Mouse (Mus musculus) stomach, embryonic 15.5 days (tissue): Measurements from ENCODE around the gene Rab3a. TPM values are rescaled to one million over a fixed set of nuclear protein-coding genes. Genes with fewer than 3 reads are reported as not detected.

ENCODE experiments used
- ATAC-seq: fragments of 200-750 bp; cut with Nextera tagmentation; 2 replicates; pipeline ENCODE4 v1.8.0; 2017; ENCODE audit warnings: low read depth, moderate number of reproducible peaks, moderate TSS enrichment; ENCODE audit not compliant: insufficient read depth, low FRiP score
- H3K27ac ChIP-seq: fragments of 300-500 bp; sonication (generic); 2 replicates; pipeline ENCODE4 v1.5.1; 2015; ENCODE audit warnings: mild to moderate bottlenecking, inconsistent platforms
- H3K27me3 ChIP-seq: fragments of 300-500 bp; sonication (generic); replicated peaks from 2 replicates; pipeline ENCODE4 v1.6.1; 2015; ENCODE audit warnings: inconsistent platforms
- H3K36me3 ChIP-seq: fragments of 300-500 bp; sonication (generic); 2 replicates; pipeline ENCODE4 v1.6.1; 2015; ENCODE audit warnings: inconsistent platforms
- H3K4me1 ChIP-seq: fragments of 300-500 bp; sonication (generic); 2 replicates; pipeline ENCODE4 v1.6.1; 2015; ENCODE audit warnings: inconsistent platforms
- H3K4me2 ChIP-seq: fragments of 300-500 bp; sonication (generic); 2 replicates; pipeline ENCODE4 v1.6.1; 2015; ENCODE audit warnings: mild to moderate bottlenecking, inconsistent platforms
- H3K4me3 ChIP-seq: fragments of 300-500 bp; sonication (generic); replicated peaks from 2 replicates; pipeline ENCODE4 v1.5.1; 2015; ENCODE audit warnings: inconsistent platforms
- H3K9ac ChIP-seq: fragments of 300-500 bp; sonication (generic); 2 replicates; pipeline ENCODE4 v1.6.1; 2015; ENCODE audit warnings: inconsistent platforms
- H3K9me3 ChIP-seq: fragments of 300-500 bp; sonication (generic); 2 replicates; pipeline ENCODE4 v1.6.1; 2016; ENCODE audit warnings: inconsistent platforms
- WGBS: fragments of 180-500 bp; shearing (Covaris S2); methylation state at CpG from one replicate; pipeline ENCODE4 v1.1.7; 2015; 5-methylcytosine and 5-hydroxymethylcytosine counted together
- polyA plus RNA-seq: library from polyadenylated mRNA; unstranded; fragments of >200 nt; fragmentation: Nextera tagmentation; extraction: Ambion mirVana; gene quantifications from 2 replicates; pipeline ENCODE4 v1.2.1, GENCODE M21; 2015

Gene Rab3a
- polyA plus RNA-seq, 1 experiment from 2014 or later, result 20.9 TPM

GRCm38 (mm10) chr8:70721601-70722000, 32.9 kb upstream of the Rab3a start:
- no peak overlapping the region for H3K9ac ChIP-seq
- H3K9me3 ChIP-seq, result no peaks in the 10 kb centered on the region
- H3K27me3 ChIP-seq, result 0 out of 2 replicates have a peak, but pooled peaks cover 7% of the 10 kb centered on the region
- no peak overlapping the region for H3K4me3 ChIP-seq
- H3K4me1 ChIP-seq, result no peaks in the 10 kb centered on the region; the same call in 1 of the 2 replicates
- no peak for ATAC-seq
- no peak overlapping the region for H3K4me2 ChIP-seq
- 85% methylated on average over 8 of the region's 8 CpGs for WGBS
- no peak overlapping the region for H3K27ac ChIP-seq
- no peaks in the 10 kb centered on the region for H3K36me3 ChIP-seq

- Histone ChIP-seq H3K4me2 (no peak within 1 kb of the TSS), H3K27ac (no peak within 1 kb of the TSS), H3K27me3 (0 out of 2 replicates have a peak, but pooled peaks cover 5% of the 10 kb centered on the region), H3K4me1 (no peaks in the 10 kb centered on the region; the same call in 1 of the 2 replicates), H3K9me3 (no peaks in the 10 kb centered on the region), H3K9ac (no peak within 1 kb of the TSS), H3K4me3 (no peak within 1 kb of the TSS), H3K36me3 (no peaks in the 10 kb centered on the region)
- WGBS, result 49% methylated on average over 7 of the region's 7 CpGs
- ATAC-seq, result peak; percentile 43; the same call in 1 of the 2 replicates
Measured at GRCm38 (mm10) chr8:70723486-70724210, 30.8 kb upstream of the Rab3a start, which contains the start of gene Pde4c. Pde4c (plus strand) TSS chr8:70723720.

DNA sequence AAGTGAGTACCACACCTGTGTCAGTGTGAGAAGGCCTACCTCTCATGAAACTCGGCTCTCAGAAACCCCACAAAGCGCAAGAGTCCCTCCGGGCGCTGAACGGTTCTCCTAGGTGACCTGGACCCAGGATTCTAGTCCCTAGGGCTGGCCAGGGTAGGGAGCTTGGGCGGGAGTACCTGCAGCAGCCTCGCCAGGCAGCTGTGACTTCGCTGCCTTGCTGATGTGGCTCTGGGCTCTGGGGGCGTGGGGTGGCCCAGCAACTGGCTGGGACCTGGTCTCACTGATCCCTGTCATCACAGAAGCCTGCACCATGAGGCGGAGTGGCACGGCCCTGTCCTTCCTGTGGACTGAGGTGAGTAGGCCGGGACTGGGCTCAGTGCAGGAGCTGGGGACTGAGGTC, 30.3 kb upstream of the Rab3a start:
- Histone ChIP-seq H3K4me3 (no peak overlapping the region), H3K9ac (no peak overlapping the region), H3K4me1 (no peaks in the 10 kb centered on the region; the same call in 1 of the 2 replicates), H3K4me2 (no peak overlapping the region), H3K36me3 (no peaks in the 10 kb centered on the region), H3K27ac (no peak overlapping the region), H3K9me3 (no peaks in the 10 kb centered on the region), H3K27me3 (peaks cover 9% of the 10 kb centered on the region; the same call in 1 of the 2 replicates)
- 62% methylated on average over 12 of the region's 12 CpGs for WGBS
- ATAC-seq, result no peak

DNA sequence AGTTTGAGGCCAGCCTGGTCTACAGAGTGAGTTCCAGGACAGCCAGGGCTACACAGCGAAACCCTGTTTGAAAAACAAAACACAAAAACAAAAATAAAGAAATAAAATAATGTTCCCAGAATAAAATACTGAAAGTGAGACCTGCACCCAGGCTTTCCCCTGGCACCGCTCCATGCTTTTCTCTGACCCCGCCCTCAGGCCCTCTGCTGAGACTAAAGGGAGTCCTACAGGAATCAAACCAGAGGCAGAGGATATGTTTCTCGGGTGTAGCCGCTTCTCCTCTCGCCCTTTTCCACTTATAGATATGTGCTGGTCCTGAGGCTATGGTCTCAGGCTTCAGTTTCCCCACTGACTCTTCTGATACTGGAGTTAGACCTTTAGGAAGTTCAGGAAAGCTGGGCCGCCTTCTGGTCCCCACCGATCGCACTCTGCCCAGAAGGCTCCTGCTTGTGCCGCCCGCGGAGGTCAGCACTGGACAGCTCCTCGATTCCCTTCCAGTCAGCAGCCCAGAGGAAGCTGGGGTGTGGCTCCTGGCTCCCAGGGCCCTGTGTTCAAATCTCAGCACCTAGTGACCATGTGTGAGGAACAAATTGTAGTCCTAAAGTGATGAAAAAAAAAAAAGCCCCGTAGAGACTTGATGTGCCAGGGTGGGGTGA, 28.6 kb upstream of the Rab3a start:
- WGBS, result 29% methylated on average over 14 of the region's 14 CpGs
- no peak overlapping the region for H3K27ac ChIP-seq
- ATAC-seq, result no peak
- peaks cover 2% of the 10 kb centered on the region; the same call in 1 of the 2 replicates for H3K4me1 ChIP-seq
- H3K9me3 ChIP-seq, result no peaks in the 10 kb centered on the region
- peaks cover 21% of the 10 kb centered on the region; the same call in 1 of the 2 replicates for H3K27me3 ChIP-seq
- no peak overlapping the region for H3K4me3 ChIP-seq
- H3K9ac ChIP-seq, result no peak overlapping the region
- no peak overlapping the region for H3K4me2 ChIP-seq
- H3K36me3 ChIP-seq, result no peaks in the 10 kb centered on the region

GRCm38 (mm10) chr8:70726721-70727120, 27.8 kb upstream of the Rab3a start:
- H3K27ac ChIP-seq, result no peak overlapping the region
- peaks cover 24% of the 10 kb centered on the region; the same call in 1 of the 2 replicates for H3K27me3 ChIP-seq
- no peak overlapping the region for H3K4me3 ChIP-seq
- H3K4me2 ChIP-seq, result no peak overlapping the region
- peaks cover 2% of the 10 kb centered on the region; the same call in 1 of the 2 replicates for H3K4me1 ChIP-seq
- 44% methylated on average over 11 of the region's 11 CpGs for WGBS
- ATAC-seq, result no peak
- no peaks in the 10 kb centered on the region for H3K9me3 ChIP-seq
- no peaks in the 10 kb centered on the region for H3K36me3 ChIP-seq
- H3K9ac ChIP-seq, result no peak overlapping the region

GRCm38 (mm10) chr8:70729808-70730475, 24.5 kb upstream of the Rab3a start:
- peaks cover 24% of the 10 kb centered on the region; the same call in 1 of the 2 replicates for H3K27me3 ChIP-seq
- no peaks in the 10 kb centered on the region for H3K36me3 ChIP-seq
- H3K4me3 ChIP-seq, result peak overlapping the region; percentile 32
- H3K9me3 ChIP-seq, result no peaks in the 10 kb centered on the region
- no peak overlapping the region for H3K9ac ChIP-seq
- 0 out of 2 replicates have a peak, but pooled peaks cover 2% of the 10 kb centered on the region for H3K4me1 ChIP-seq
- ATAC-seq, result peak; percentile 25; the same call in 1 of the 2 replicates
- H3K4me2 ChIP-seq, result peak overlapping the region; percentile 59
- H3K27ac ChIP-seq, result no peak overlapping the region
- WGBS, result 3% methylated on average over 34 of the region's 34 CpGs

DNA sequence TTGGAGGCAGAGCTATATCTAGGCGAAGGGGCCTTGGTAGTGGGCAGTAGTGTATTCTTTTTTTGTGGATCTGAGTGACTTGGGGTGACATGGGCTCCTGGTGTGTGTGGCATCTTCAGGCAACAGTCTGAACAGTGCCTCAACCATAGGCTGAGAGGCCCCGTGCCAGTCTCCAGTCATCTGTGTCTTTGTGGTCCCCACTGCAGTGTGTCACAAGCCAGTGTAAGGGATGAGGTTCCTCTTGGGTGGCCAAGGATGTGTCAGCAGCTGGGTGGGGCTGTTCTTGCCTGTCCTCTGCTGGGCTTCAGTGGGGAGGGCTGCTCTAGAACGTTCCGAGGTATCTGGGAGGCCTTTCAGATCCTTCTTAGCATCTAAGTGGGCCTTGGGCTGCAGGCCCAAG, 23.5 kb upstream of the Rab3a start:
- WGBS, result 84% methylated on average over 4 of the region's 4 CpGs
- ATAC-seq, result no peak
- peaks cover 24% of the 10 kb centered on the region; the same call in 1 of the 2 replicates for H3K27me3 ChIP-seq

GRCm38 (mm10) chr8:70737705-70738104, 16.8 kb upstream of the Rab3a start:
- Histone ChIP-seq H3K4me2 (no peak overlapping the region), H3K4me1 (no peaks in the 10 kb centered on the region), H3K4me3 (no peak overlapping the region), H3K27ac (no peak overlapping the region), H3K9me3 (no peaks in the 10 kb centered on the region), H3K27me3 (peaks cover 16% of the 10 kb centered on the region), H3K9ac (no peak overlapping the region), H3K36me3 (no peaks in the 10 kb centered on the region)
- WGBS, result 64% methylated on average over 5 of the region's 5 CpGs
- ATAC-seq, result no peak

More for the DNA sequence above, 23.5 kb upstream of the Rab3a start:
- no peak overlapping the region for H3K27ac ChIP-seq
- 0 out of 2 replicates have a peak, but pooled peaks cover 2% of the 10 kb centered on the region for H3K4me1 ChIP-seq
- no peak overlapping the region for H3K4me3 ChIP-seq
- no peaks in the 10 kb centered on the region for H3K9me3 ChIP-seq
- H3K36me3 ChIP-seq, result no peaks in the 10 kb centered on the region
- no peak overlapping the region for H3K9ac ChIP-seq
- no peak overlapping the region for H3K4me2 ChIP-seq

DNA sequence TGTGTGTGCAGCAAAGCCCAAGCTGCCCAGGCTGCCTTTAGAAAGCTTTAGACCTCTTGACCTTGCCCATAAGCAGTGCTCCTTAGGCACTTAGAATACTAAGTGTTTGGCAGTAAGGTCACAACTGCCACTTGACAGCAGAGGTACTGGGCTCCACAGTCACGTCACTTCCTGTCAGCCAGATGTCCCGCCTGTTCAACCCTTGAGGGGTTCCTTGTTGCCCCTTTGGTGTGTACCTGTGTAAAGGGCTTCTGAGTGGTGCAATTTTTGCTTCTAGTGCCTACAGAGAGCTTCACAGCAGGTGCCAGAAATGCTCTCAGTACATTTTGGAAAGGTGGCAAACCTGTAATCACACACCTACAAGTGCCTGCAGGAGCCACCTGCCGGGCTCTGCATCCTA, 16.3 kb upstream of the Rab3a start:
- no peak for ATAC-seq
- no peaks in the 10 kb centered on the region for H3K36me3 ChIP-seq
- H3K4me1 ChIP-seq, result peaks cover 4% of the 10 kb centered on the region; the same call in 1 of the 2 replicates
- WGBS, result 45% methylated on average over 3 of the region's 3 CpGs
- H3K27me3 ChIP-seq, result peaks cover 21% of the 10 kb centered on the region
- H3K4me2 ChIP-seq, result no peak overlapping the region
- H3K27ac ChIP-seq, result no peak overlapping the region
- no peaks in the 10 kb centered on the region for H3K9me3 ChIP-seq
- H3K4me3 ChIP-seq, result no peak overlapping the region
- no peak overlapping the region for H3K9ac ChIP-seq

- ATAC-seq, result no peak
- 54% methylated on average over 5 of the region's 5 CpGs for WGBS
- H3K4me2 ChIP-seq, result no peak overlapping the region
- no peaks in the 10 kb centered on the region for H3K9me3 ChIP-seq
- peaks cover 14% of the 10 kb centered on the region for H3K4me1 ChIP-seq
- no peak overlapping the region for H3K9ac ChIP-seq
- H3K27me3 ChIP-seq, result peaks cover 54% of the 10 kb centered on the region
- no peaks in the 10 kb centered on the region for H3K36me3 ChIP-seq
- H3K27ac ChIP-seq, result no peak overlapping the region
- H3K4me3 ChIP-seq, result no peak overlapping the region
Measured at GRCm38 (mm10) chr8:70741661-70742060, 12.8 kb upstream of the Rab3a start.

- 46% methylated on average over 11 of the region's 11 CpGs for WGBS
- peaks cover 59% of the 10 kb centered on the region for H3K27me3 ChIP-seq
- no peak overlapping the region for H3K4me2 ChIP-seq
- H3K9me3 ChIP-seq, result no peaks in the 10 kb centered on the region
- H3K9ac ChIP-seq, result no peak overlapping the region
- peaks cover 14% of the 10 kb centered on the region for H3K4me1 ChIP-seq
- H3K36me3 ChIP-seq, result no peaks in the 10 kb centered on the region
- no peak overlapping the region for H3K4me3 ChIP-seq
- no peak overlapping the region for H3K27ac ChIP-seq
- no peak for ATAC-seq
Measured at GRCm38 (mm10) chr8:70742176-70742575, 12.3 kb upstream of the Rab3a start.
